14 mouse cellular contexts compared by ENCODE assay signal in the genomic region with DNA sequence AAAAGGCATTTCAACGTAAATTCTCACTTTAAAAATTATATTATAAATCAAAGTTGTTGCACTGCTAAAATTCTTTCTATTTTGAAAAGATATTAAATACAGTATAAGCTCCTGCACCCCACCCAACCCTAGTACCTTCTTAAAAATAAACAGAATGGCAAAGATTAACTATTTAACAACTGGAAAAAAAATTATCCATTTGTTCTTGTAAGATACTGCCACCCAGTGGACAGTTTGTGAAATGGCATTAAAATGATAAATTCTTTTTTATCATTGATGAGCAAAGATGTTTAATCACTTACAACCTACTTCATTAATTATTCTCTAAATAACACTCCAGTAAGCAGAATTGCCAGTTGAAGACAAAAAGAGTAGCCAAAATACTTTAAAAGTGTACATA.
DNase-seq lines count a peak whose midpoint lies in the region; ATAC-seq and TF ChIP-seq lines count a peak whose summit lies in the region.
"Had no signal": no experiment of that assay in that cellular context is flagged by ENCODE, and none has a peak within 500 bp of the region (broad histone marks: within the 10 kb centered on the region; RNA-seq: fewer than 3 reads in every experiment).

No protein-coding gene starts in this region.

- no peaks in the 10 kb centered on the region for H3K36me3 ChIP-seq in hindbrain, embryonic 14.5 days (replicated peaks; ENCODE audit: control insufficient read depth, insufficient read depth)
- no peaks in the 10 kb centered on the region for H3K36me3 ChIP-seq in hindbrain, embryonic 12.5 days
- no peaks in the 10 kb centered on the region for H3K36me3 ChIP-seq in lung, embryonic 14.5 days (ENCODE audit: insufficient read depth)
- H3K36me3 ChIP-seq: embryonic facial prominence, embryonic 13.5 days; forebrain, embryonic 15.5 days; heart, embryonic 15.5 days; intestine, embryonic 15.5 days; liver, embryonic 13.5 days had no signal

- peak; percentile 36 for DNase-seq in hindbrain, embryonic 14.5 days (ENCODE audit: low spot score)
- DNase-seq in lung, embryonic 14.5 days, result peak; percentile 26
- no peak for DNase-seq in lung, postnatal 10 days
- peak; percentile 8 for DNase-seq in MN1 (ENCODE audit: low spot score)
- DNase-seq in retina, embryonic 14.5 days (ENCODE audit: low spot score), result peak; percentile 32
- no peak for DNase-seq in gastrocnemius, adult 18-20 months (ENCODE audit: low spot score)
- DNase-seq: gastrocnemius, postnatal 36 days; liver, embryonic 13.5 days; spleen, adult 18-20 months had no signal

- H3K4me1 ChIP-seq in hindbrain, embryonic 14.5 days (replicated peaks; ENCODE audit: control insufficient read depth, insufficient read depth, low read length), result no peaks in the 10 kb centered on the region
- no peaks in the 10 kb centered on the region for H3K4me1 ChIP-seq in hindbrain, embryonic 12.5 days
- H3K4me1 ChIP-seq in lung, embryonic 14.5 days (ENCODE audit: insufficient read depth), result no peaks in the 10 kb centered on the region
- H3K4me1 ChIP-seq: embryonic facial prominence, embryonic 13.5 days; forebrain, embryonic 15.5 days; heart, embryonic 15.5 days; intestine, embryonic 15.5 days; liver, embryonic 13.5 days had no signal

- WGBS in hindbrain, embryonic 14.5 days, result 78% methylated on average over 1 of the region's 1 CpGs
- WGBS in hindbrain, embryonic 12.5 days, result 88% methylated on average over 1 of the region's 1 CpGs
- WGBS in lung, embryonic 14.5 days, result 50% methylated on average over 1 of the region's 1 CpGs

- peak; percentile 52 for TF ChIP-seq CTCF in lung, embryonic 14.5 days (IDR thresholded peaks at IDR 0.05; ENCODE audit: low read depth)

- no peak overlapping the region for H3K4me3 ChIP-seq in hindbrain, embryonic 14.5 days (replicated peaks; ENCODE audit: low read length)
- H3K4me3 ChIP-seq in hindbrain, embryonic 12.5 days, result no peak overlapping the region
- no peak overlapping the region for H3K4me3 ChIP-seq in lung, embryonic 14.5 days (ENCODE audit: low read depth, low read length)
- H3K4me3 ChIP-seq: embryonic facial prominence, embryonic 13.5 days; forebrain, embryonic 15.5 days; heart, embryonic 15.5 days; intestine, embryonic 15.5 days; liver, embryonic 13.5 days had no signal

- H3K27ac ChIP-seq in hindbrain, embryonic 14.5 days, result no peak overlapping the region
- H3K27ac ChIP-seq in hindbrain, embryonic 12.5 days, result no peak overlapping the region
- no peak overlapping the region for H3K27ac ChIP-seq in lung, embryonic 14.5 days (ENCODE audit: low read depth)
- H3K27ac ChIP-seq: embryonic facial prominence, embryonic 13.5 days; forebrain, embryonic 15.5 days; heart, embryonic 15.5 days; intestine, embryonic 15.5 days; liver, embryonic 13.5 days had no signal

- H3K27me3 ChIP-seq in hindbrain, embryonic 14.5 days (ENCODE audit: control insufficient read depth, insufficient read depth, low read length), result no peaks in the 10 kb centered on the region
- H3K27me3 ChIP-seq in hindbrain, embryonic 12.5 days, result no peaks in the 10 kb centered on the region
- H3K27me3 ChIP-seq in lung, embryonic 14.5 days (ENCODE audit: insufficient read depth, low read length), result no peaks in the 10 kb centered on the region
- H3K27me3 ChIP-seq: embryonic facial prominence, embryonic 13.5 days; forebrain, embryonic 15.5 days; heart, embryonic 15.5 days; intestine, embryonic 15.5 days; liver, embryonic 13.5 days had no signal

- H3K9ac ChIP-seq in hindbrain, embryonic 14.5 days, result no peak overlapping the region
- H3K9ac ChIP-seq in hindbrain, embryonic 12.5 days, result no peak overlapping the region
- no peak overlapping the region for H3K9ac ChIP-seq in lung, embryonic 14.5 days
- H3K9ac ChIP-seq: embryonic facial prominence, embryonic 13.5 days; forebrain, embryonic 15.5 days; heart, embryonic 15.5 days; intestine, embryonic 15.5 days; liver, embryonic 13.5 days had no signal

- no peaks in the 10 kb centered on the region for H3K9me3 ChIP-seq in hindbrain, embryonic 14.5 days (ENCODE audit: control insufficient read depth, low read length)
- no peaks in the 10 kb centered on the region for H3K9me3 ChIP-seq in hindbrain, embryonic 12.5 days (replicated peaks)
- no peaks in the 10 kb centered on the region for H3K9me3 ChIP-seq in lung, embryonic 14.5 days (ENCODE audit: low read depth, low read length)
- H3K9me3 ChIP-seq: embryonic facial prominence, embryonic 13.5 days; forebrain, embryonic 15.5 days; heart, embryonic 15.5 days; intestine, embryonic 15.5 days; liver, embryonic 13.5 days had no signal

- no peak for ATAC-seq in hindbrain, embryonic 14.5 days (ENCODE audit: low FRiP score)
- ATAC-seq in hindbrain, embryonic 12.5 days (ENCODE audit: low FRiP score), result no peak
- no peak for ATAC-seq in lung, embryonic 14.5 days (ENCODE audit: insufficient read depth)
- ATAC-seq: forebrain, embryonic 15.5 days; intestine, embryonic 15.5 days had no signal

- no peak overlapping the region for H3K4me2 ChIP-seq in hindbrain, embryonic 14.5 days (replicated peaks)
- H3K4me2 ChIP-seq in hindbrain, embryonic 12.5 days (replicated peaks), result no peak overlapping the region
- no peak overlapping the region for H3K4me2 ChIP-seq in lung, embryonic 14.5 days
- H3K4me2 ChIP-seq: embryonic facial prominence, embryonic 13.5 days; forebrain, embryonic 15.5 days; heart, embryonic 15.5 days; intestine, embryonic 15.5 days; liver, embryonic 13.5 days had no signal

Comparison
In these comparisons a context has a peak if more than half of its experiments do, and no peak if none do; other contexts are left out.
1. DNase-seq: peak in hindbrain, embryonic 14.5 days (single experiment), lung, embryonic 14.5 days (single experiment), MN1 (single experiment) and retina, embryonic 14.5 days (single experiment); none in lung, postnatal 10 days (single experiment) and gastrocnemius, adult 18-20 months (single experiment).